Mouse (Mus musculus) olfactory bulb, adult 2 months (tissue): ENCODE data around the gene Pdcd2.

Source experiments
- CTCF ChIP-seq: fragments of 200-500 bp; IDR thresholded peaks from 2 replicates; pipeline ENCODE4 v1.5.1; 2012; ENCODE audit warnings: low read depth, mild to moderate bottlenecking, low read length, moderate library complexity; ENCODE audit not compliant: insufficient read depth
- POLR2A ChIP-seq: fragments of 200-500 bp; IDR thresholded peaks from 2 replicates; pipeline ENCODE4 v1.6.1; 2012; ENCODE audit warnings: mild to moderate bottlenecking, low read depth, low read length, moderate library complexity; ENCODE audit not compliant: insufficient read depth

DNA sequence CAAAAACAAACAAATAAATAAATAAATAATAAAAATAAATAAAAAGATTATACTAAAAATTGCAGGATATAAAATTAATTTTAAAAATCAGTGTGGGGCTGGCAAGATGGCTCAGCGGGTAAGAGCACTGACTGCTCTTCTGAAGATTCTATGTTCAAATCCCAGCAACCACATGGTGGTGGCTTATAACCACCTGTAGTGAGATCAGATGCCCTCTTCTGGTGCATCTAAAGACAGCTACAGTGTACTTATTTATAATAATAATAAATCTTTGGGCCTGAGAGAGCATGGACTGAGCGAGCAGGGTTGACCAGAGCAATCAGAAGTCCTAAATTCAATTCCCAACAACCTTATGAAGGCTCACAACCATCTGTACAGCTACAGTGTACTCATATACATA is 32.8 kb upstream of the Pdcd2 start:
- TF ChIP-seq POLR2A: no peak
- TF ChIP-seq CTCF: no peak
